Comparison of ENCODE assay signal across 23 mouse cellular contexts in the genomic region with DNA sequence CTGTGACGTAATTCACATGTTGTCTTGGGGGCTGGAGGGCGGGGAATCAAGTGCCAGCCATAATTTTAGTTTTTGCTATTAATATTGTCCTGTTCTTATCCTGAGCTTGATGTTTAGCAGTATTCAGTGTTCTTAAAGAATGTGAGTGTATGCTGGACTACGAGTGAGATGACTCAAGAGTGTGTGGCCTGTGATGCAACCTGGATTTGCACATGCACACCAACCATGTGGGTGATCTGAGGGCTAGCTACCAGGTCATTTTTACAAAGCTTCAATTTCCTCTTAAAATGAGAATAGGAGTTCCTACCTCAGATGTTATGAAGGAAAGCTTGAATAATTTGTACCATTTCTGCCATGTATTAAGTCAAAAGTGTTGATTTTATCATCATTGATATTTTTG.
"Had no signal": no experiment of that assay in that cellular context is flagged by ENCODE, and none has a peak within 500 bp of the region (broad histone marks: within the 10 kb centered on the region; RNA-seq: fewer than 3 reads in every experiment).

No protein-coding gene starts in this region.

- H3K9me3 ChIP-seq: liver, embryonic 13.5 days; liver, embryonic 15.5 days; lung, embryonic 15.5 days; midbrain, embryonic 10.5 days; midbrain, embryonic 12.5 days; neural tube, embryonic 13.5 days; neural tube, embryonic 15.5 days; stomach, embryonic 15.5 days had no signal

- H3K27me3 ChIP-seq: liver, embryonic 13.5 days; liver, embryonic 15.5 days; lung, embryonic 15.5 days; midbrain, embryonic 12.5 days; neural tube, embryonic 13.5 days; neural tube, embryonic 15.5 days; stomach, embryonic 15.5 days had no signal

- H3K36me3 ChIP-seq: liver, embryonic 13.5 days; liver, embryonic 15.5 days; lung, embryonic 15.5 days; midbrain, embryonic 10.5 days; midbrain, embryonic 12.5 days; neural tube, embryonic 13.5 days; neural tube, embryonic 15.5 days; stomach, embryonic 15.5 days had no signal

- DNase-seq: liver, embryonic 13.5 days; liver, postnatal 0 days; lung, adult 2 months; lung, postnatal 14 days; lung, postnatal 36 days; midbrain, embryonic 14.5 days; retina, postnatal 1 day; right cerebral cortex, adult 18-20 months; right cerebral cortex, postnatal 25 days; right cerebral cortex, postnatal 4 days; thymus, adult 2 months; thymus, postnatal 25 days; thymus, postnatal 4 days had no signal

- ATAC-seq: liver, postnatal 0 days; lung, postnatal 0 days; midbrain, embryonic 16.5 days had no signal

- H3K4me1 ChIP-seq: liver, embryonic 13.5 days; liver, embryonic 15.5 days; lung, embryonic 15.5 days; stomach, embryonic 15.5 days had no signal

- H3K4me3 ChIP-seq: liver, embryonic 13.5 days; liver, embryonic 15.5 days; lung, embryonic 15.5 days; midbrain, embryonic 10.5 days; midbrain, embryonic 12.5 days; myocyte; neural tube, embryonic 13.5 days; neural tube, embryonic 15.5 days; stomach, embryonic 15.5 days had no signal
